Mouse (Mus musculus) limb, embryonic 15.5 days (tissue): ENCODE results near the gene Gm21970. TPM values are rescaled to one million over a fixed set of nuclear protein-coding genes. Genes with fewer than 3 reads are reported as not detected.

Experiments
- ATAC-seq: fragments of 200-750 bp; cut with Nextera tagmentation; 2 replicates; pipeline ENCODE4 v1.8.0; 2017; ENCODE audit warnings: low read depth, moderate TSS enrichment; ENCODE audit not compliant: insufficient number of reproducible peaks, low FRiP score, low TSS enrichment
- H3K27ac ChIP-seq: fragments of 300-500 bp; sonication (generic); 2 replicates; pipeline ENCODE4 v1.5.1; 2015; ENCODE audit warnings: moderate library complexity, mild to moderate bottlenecking, inconsistent platforms
- H3K27me3 ChIP-seq: fragments of 300-500 bp; sonication (generic); 2 replicates; pipeline ENCODE4 v1.6.1; 2015; ENCODE audit warnings: inconsistent platforms
- H3K36me3 ChIP-seq: fragments of 300-500 bp; sonication (generic); 2 replicates; pipeline ENCODE4 v1.6.1; 2015; ENCODE audit warnings: inconsistent platforms
- H3K4me1 ChIP-seq: fragments of 300-500 bp; sonication (generic); 2 replicates; pipeline ENCODE4 v1.6.1; 2015; ENCODE audit warnings: inconsistent platforms
- H3K4me2 ChIP-seq: fragments of 300-500 bp; sonication (generic); 2 replicates; pipeline ENCODE4 v1.6.1; 2015; ENCODE audit warnings: mild to moderate bottlenecking, inconsistent platforms
- H3K4me3 ChIP-seq: fragments of 300-500 bp; sonication (generic); 2 replicates; pipeline ENCODE4 v1.5.1; 2015; ENCODE audit warnings: mild to moderate bottlenecking, inconsistent platforms
- H3K9ac ChIP-seq: fragments of 300-500 bp; sonication (generic); 2 replicates; pipeline ENCODE4 v1.6.1; 2015; ENCODE audit warnings: inconsistent platforms
- H3K9me3 ChIP-seq: fragments of 300-500 bp; sonication (generic); 2 replicates; pipeline ENCODE4 v1.6.1; 2016; ENCODE audit warnings: inconsistent platforms
- WGBS: fragments of 180-500 bp; shearing (Covaris S2); methylation state at CpG from one replicate; pipeline ENCODE4 v1.1.7; 2015; 5-methylcytosine and 5-hydroxymethylcytosine counted together
- polyA plus RNA-seq: library from polyadenylated mRNA; unstranded; fragments of >200 nt; fragmentation: Nextera tagmentation; extraction: Ambion mirVana; gene quantifications from 2 replicates; pipeline ENCODE4 v1.2.1, GENCODE M21; 2015

The Gm21970 gene
- polyA plus RNA-seq, 1 experiment from 2014 or later, result not detected

DNA sequence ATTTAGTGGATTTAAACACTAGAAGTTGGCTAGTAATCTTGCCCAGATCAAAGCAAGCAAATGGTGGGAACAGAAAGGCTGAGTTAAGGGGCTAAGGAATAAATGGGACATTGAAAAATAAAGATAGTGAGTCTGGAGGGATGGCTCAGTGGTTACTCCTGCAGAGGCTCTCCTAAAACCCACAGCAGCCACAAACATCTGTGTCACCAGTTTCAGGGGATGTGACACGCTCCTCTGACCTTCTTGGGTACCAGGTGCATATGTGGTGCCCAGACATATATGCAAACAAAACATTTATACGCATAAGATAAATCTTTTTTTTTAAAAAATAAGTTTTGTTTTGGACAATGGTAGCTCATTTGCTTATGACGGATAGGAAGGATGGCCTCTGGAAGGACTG is 67.9 kb downstream of the Gm21970 start:
- no peak for ATAC-seq

GRCm38 (mm10) chr16:91459841-91460370 is 68.4 kb downstream of the Gm21970 start:
- 68% methylated on average over 11 of the region's 11 CpGs for WGBS
- H3K27me3 ChIP-seq, result no peaks in the 10 kb centered on the region
- H3K4me2 ChIP-seq, result no peak overlapping the region
- no peak overlapping the region for H3K4me3 ChIP-seq
- ATAC-seq, result no peak
- H3K36me3 ChIP-seq, result no peaks in the 10 kb centered on the region
- no peaks in the 10 kb centered on the region for H3K4me1 ChIP-seq
- H3K27ac ChIP-seq, result no peak overlapping the region
- H3K9ac ChIP-seq, result no peak overlapping the region
- H3K9me3 ChIP-seq, result no peaks in the 10 kb centered on the region

More for the DNA sequence above, 67.9 kb downstream of the Gm21970 start:
- no peak overlapping the region for H3K4me2 ChIP-seq
- H3K9ac ChIP-seq, result no peak overlapping the region
- H3K4me3 ChIP-seq, result no peak overlapping the region
- H3K27ac ChIP-seq, result no peak overlapping the region
- H3K9me3 ChIP-seq, result no peaks in the 10 kb centered on the region
- no peaks in the 10 kb centered on the region for H3K36me3 ChIP-seq
- H3K4me1 ChIP-seq, result no peaks in the 10 kb centered on the region
- 94% methylated on average over 3 of the region's 3 CpGs for WGBS
- H3K27me3 ChIP-seq, result no peaks in the 10 kb centered on the region

DNA sequence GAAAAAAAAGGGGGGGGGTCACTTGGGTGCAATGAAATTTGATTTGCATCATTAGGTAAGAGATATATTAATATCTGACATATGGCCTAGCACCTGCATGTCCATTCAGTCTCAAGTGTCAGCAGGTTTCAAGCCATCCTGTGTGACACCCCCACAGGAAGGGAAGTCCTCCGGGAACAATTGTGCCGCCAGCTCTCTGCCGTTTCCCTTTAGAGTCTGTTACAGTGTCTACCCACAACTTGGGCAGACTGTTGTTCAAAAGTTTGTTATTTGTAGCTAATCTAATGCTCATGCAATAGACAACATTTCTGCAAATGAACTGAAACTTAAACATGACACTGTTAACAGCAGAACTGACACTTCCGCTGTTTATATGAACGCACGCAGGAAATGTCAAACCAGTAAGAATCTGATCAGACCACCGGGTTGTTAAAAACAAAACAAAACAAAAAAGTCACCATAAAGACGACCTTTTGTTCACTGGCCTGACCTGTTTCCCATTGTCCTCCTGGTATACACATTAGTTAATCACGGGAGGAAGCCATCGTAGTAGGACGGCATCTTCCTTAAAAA is 69.6 kb downstream of the Gm21970 start:
- Histone ChIP-seq H3K27ac (no peak overlapping the region), H3K4me1 (peaks cover 7% of the 10 kb centered on the region; the same call in 1 of the 2 replicates), H3K4me2 (no peak overlapping the region), H3K4me3 (no peak overlapping the region), H3K9me3 (no peaks in the 10 kb centered on the region), H3K27me3 (no peaks in the 10 kb centered on the region), H3K9ac (no peak overlapping the region), H3K36me3 (no peaks in the 10 kb centered on the region)
- no peak for ATAC-seq
- 66% methylated on average over 11 of the region's 11 CpGs for WGBS

DNA sequence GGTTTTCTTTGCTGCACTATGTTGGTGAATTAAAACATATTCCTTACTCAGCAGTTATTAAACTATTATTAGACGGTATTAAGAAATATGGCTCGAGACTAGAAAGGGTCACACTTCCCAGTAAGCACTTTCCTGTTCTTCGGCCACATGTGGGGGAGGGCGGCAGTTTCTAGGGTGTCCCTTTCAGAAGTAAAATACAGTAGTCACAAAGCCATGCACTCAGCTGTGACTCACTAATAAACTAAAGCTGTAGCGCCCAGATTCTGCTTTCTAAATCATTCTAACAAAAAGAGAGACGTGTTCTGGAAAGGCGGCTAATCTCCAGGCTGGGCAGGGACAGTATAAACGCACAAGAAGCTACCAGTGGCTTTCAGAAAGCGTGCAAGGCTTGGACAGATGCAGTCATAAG is 70.3 kb downstream of the Gm21970 start:
- Histone ChIP-seq H3K4me3 (no peak overlapping the region), H3K4me1 (peaks cover 7% of the 10 kb centered on the region; the same call in 1 of the 2 replicates), H3K4me2 (no peak overlapping the region), H3K27ac (no peak overlapping the region), H3K27me3 (no peaks in the 10 kb centered on the region), H3K36me3 (no peaks in the 10 kb centered on the region), H3K9me3 (no peaks in the 10 kb centered on the region), H3K9ac (no peak overlapping the region)
- WGBS, result 49% methylated on average over 9 of the region's 9 CpGs
- ATAC-seq, result no peak

DNA sequence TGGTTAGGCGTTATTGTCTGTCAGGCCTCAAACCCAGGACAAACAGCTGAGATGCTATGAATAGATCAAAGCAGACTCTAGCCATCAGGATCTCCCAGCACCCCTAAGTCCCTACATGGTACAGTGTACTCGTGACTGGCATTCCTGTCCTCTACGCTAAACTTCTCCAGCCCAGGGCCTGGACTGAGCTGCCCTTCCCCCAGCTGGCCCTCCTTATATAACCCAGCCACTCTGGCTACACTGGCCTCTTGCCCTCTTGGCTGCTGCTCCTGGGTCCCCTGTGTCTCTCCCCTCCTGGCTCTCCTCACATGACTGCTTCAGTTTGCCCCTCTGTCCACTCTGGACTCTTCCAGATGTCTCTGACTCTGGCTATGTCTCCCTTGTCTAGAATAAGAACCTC is 71.1 kb downstream of the Gm21970 start:
- no peaks in the 10 kb centered on the region for H3K9me3 ChIP-seq
- H3K36me3 ChIP-seq, result no peaks in the 10 kb centered on the region
- H3K27ac ChIP-seq, result no peak overlapping the region
- no peak overlapping the region for H3K9ac ChIP-seq
- WGBS, result 72% methylated on average over 3 of the region's 3 CpGs
- no peak overlapping the region for H3K4me3 ChIP-seq
- no peak overlapping the region for H3K4me2 ChIP-seq
- peaks cover 7% of the 10 kb centered on the region; the same call in 1 of the 2 replicates for H3K4me1 ChIP-seq
- ATAC-seq, result no peak
- H3K27me3 ChIP-seq, result no peaks in the 10 kb centered on the region

GRCm38 (mm10) chr16:91463400-91463799 is 71.9 kb downstream of the Gm21970 start:
- H3K27me3 ChIP-seq, result no peaks in the 10 kb centered on the region
- no peak overlapping the region for H3K4me3 ChIP-seq
- 89% methylated on average over 2 of the region's 2 CpGs for WGBS
- H3K27ac ChIP-seq, result no peak overlapping the region
- H3K36me3 ChIP-seq, result no peaks in the 10 kb centered on the region
- H3K9ac ChIP-seq, result no peak overlapping the region
- no peak for ATAC-seq
- no peak overlapping the region for H3K4me2 ChIP-seq
- H3K4me1 ChIP-seq, result peaks cover 7% of the 10 kb centered on the region; the same call in 1 of the 2 replicates
- no peaks in the 10 kb centered on the region for H3K9me3 ChIP-seq

DNA sequence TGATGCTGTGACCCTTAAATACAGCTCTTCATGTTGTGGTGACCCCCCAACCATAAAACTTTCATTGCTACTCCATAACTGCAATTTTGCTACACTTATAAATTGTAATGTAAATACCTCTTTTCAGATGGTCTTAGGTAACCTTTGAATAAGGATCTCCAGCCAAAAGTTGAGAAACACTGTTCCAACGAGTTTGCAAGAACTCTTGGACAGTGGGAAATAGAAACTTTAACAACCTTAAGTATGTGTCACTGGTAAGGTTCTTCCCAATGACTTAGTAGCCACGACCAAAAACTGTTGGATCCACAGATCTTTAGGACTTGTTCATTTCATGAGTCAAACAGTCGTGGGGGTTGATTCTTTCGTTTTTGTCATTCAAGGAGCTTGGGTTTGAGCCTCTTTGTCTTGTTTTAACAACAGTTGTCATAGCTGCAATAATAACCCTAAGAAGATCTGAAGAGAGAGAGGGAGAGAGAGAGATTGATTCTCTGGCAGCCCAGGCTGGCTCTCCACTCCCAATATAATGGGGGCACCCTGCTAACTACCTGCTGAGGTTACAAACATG is 72.4 kb downstream of the Gm21970 start:
- Histone ChIP-seq H3K36me3 (no peaks in the 10 kb centered on the region), H3K4me2 (peak overlapping the region; percentile 81), H3K27me3 (no peaks in the 10 kb centered on the region), H3K9me3 (no peaks in the 10 kb centered on the region), H3K4me1 (peaks cover 7% of the 10 kb centered on the region; the same call in 1 of the 2 replicates), H3K9ac (no peak overlapping the region), H3K4me3 (peak overlapping the region; percentile 49), H3K27ac (no peak overlapping the region)
- ATAC-seq, result no peak
- WGBS, result 84% methylated on average over 4 of the region's 4 CpGs

DNA sequence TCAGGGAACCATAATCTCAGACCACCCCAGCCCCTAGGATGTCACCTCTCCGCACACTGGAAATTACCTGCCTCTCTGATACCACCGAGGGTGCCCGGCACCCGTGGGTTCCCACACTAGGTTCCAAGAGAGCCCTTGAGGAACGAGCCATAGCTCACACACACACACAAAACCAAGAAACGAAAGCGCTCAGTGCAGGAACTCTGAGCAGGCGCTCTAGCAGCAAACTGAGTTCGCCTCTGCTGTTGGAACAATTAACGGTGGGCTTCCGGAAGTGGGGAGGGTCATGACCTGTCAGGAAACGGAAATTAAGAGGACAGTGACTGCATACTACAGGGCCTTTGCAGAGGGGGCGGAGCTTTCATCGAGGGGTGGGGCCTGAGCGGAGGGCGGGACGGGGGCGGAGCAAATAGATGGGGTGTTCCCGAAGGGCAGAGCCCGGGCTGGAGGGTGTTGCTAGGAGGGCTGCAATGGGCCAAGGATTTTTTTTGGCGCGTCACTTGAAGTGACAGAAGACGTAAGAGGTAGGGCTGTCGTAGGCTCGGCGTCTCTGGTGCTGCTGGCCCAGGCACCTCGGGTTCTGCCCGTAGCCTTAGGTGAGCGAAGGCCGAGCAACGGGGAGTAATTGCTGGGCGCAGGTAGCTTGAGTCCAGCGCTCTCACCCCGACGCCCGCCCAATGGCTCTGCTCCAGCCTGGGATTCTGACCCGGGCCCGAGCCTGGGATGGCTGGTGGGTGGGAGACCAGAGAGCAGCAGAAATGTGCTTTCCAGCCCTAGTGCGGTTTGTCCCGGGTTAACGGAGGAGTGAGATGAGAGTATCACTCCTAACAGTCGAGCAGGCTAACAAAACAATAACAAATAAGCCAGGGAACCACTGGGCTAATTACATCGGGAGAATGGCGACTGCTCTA is 73.3 kb downstream of the Gm21970 start:
- Histone ChIP-seq H3K27me3 (no peaks in the 10 kb centered on the region), H3K4me3 (peak overlapping the region; percentile 49), H3K27ac (peak overlapping the region; percentile 80), H3K9me3 (no peaks in the 10 kb centered on the region), H3K4me1 (peaks cover 7% of the 10 kb centered on the region; the same call in 1 of the 2 replicates), H3K9ac (peak overlapping the region; percentile 35), H3K4me2 (peak overlapping the region; percentile 81), H3K36me3 (no peaks in the 10 kb centered on the region)
- peak; percentile 93 for ATAC-seq
- 2% methylated on average over 44 of the region's 44 CpGs for WGBS

- H3K4me3 ChIP-seq, result peak overlapping the region; percentile 49
- no peak for ATAC-seq
- WGBS, result 40% methylated on average over 13 of the region's 13 CpGs
- H3K4me2 ChIP-seq, result peak overlapping the region; percentile 81
- H3K27me3 ChIP-seq, result no peaks in the 10 kb centered on the region
- peak overlapping the region; percentile 18; the same call in 1 of the 2 replicates for H3K9ac ChIP-seq
- H3K36me3 ChIP-seq, result peaks cover 2% of the 10 kb centered on the region; the same call in 1 of the 2 replicates
- H3K27ac ChIP-seq, result no peak overlapping the region
- H3K4me1 ChIP-seq, result peaks cover 7% of the 10 kb centered on the region; the same call in 1 of the 2 replicates
- no peaks in the 10 kb centered on the region for H3K9me3 ChIP-seq
Observed at GRCm38 (mm10) chr16:91465505-91466240, 74.2 kb downstream of the Gm21970 start.

GRCm38 (mm10) chr16:91466566-91466965 is 75.0 kb downstream of the Gm21970 start:
- H3K4me1 ChIP-seq, result peaks cover 7% of the 10 kb centered on the region; the same call in 1 of the 2 replicates
- no peaks in the 10 kb centered on the region for H3K9me3 ChIP-seq
- no peak overlapping the region for H3K4me3 ChIP-seq
- H3K27me3 ChIP-seq, result no peaks in the 10 kb centered on the region
- ATAC-seq, result no peak
- H3K9ac ChIP-seq, result no peak overlapping the region
- H3K4me2 ChIP-seq, result no peak overlapping the region
- H3K27ac ChIP-seq, result no peak overlapping the region
- 48% methylated on average over 6 of the region's 6 CpGs for WGBS
- H3K36me3 ChIP-seq, result peaks cover 2% of the 10 kb centered on the region; the same call in 1 of the 2 replicates
